Mouse (Mus musculus) regulatory T cell (primary cell): Measurements from ENCODE around the gene Sim2.

Experiments used
- in situ Hi-C: fragments of 300-600 bp; cut with MboI, MseI; formaldehyde crosslinking; loops from one replicate; pipeline ENCODE4 v1.15.1; 2025; ENCODE audit warnings: high pct_unique_total_duplicates

Sim2 gene

GRCm38 (mm10) chr16:94095109-94095822 is 10.5 kb downstream of the Sim2 start:
- in situ Hi-C loops: no loop called here

DNA sequence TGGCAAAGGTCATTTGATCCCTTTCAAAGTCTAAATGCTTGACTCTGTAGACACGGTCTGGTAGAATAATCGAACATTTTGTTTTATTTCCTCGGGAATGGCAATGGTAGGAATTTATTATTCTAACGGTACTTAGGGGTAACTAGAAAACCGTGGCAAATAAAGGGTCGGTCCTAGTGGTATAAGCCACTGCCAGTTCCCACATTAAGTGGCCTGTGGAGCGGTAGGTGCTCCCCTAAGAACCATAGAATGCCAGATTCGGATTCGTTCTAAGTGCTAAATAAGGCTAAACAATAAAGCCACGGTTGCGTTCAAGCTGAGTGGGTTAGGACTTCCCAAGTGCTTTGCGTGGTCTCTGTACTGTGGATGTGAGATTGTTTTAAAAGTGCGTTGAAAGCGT is 11.7 kb downstream of the Sim2 start:
- in situ Hi-C loops: no loop called here

- in situ Hi-C loops: no loop called here
These were observed 13.2 kb downstream of the Sim2 start for GRCm38 (mm10) chr16:94097724-94098455.

- in situ Hi-C loops: no loop called here
These were observed 28.4 kb downstream of the Sim2 start for GRCm38 (mm10) chr16:94113160-94113559.

DNA sequence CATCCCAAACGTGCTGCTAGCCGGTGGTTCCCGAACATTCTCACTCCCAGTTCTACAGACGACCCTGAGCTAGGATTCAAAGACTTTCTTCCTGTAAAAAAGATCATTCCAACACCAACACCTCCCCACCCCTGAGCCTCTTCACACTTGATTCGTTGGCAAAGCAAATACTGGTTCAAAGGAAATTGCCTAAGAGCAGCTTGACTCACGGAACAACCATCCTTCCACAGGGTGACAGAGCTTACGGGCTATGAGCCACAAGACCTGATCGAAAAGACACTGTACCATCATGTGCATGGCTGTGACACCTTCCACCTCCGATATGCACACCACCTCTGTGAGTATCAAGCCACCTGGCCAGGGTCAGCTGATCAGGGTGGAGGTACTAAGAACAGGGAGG is 30.0 kb downstream of the Sim2 start:
- in situ Hi-C loops: no loop called here

DNA sequence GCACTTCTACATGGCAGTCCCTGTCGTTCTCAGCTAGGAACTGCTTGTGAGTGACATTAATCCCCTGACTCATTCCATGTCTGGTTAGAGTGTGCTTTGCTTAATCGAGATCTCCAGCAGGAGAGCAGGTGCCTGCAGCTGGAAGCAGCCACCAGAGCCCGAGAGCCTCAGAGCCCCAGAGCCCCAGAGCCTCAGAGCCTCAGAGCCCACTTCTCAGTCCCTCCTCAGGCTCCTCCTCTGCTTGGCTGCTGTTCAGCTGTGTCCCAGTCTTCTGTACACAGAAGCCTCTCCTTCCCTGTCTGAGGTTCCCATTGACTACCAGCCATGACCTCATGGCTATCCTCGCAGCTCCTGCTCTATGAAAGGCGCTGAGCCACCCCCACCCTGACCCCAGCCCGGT is 32.6 kb downstream of the Sim2 start:
- in situ Hi-C loops: no loop called here

- in situ Hi-C loops: no loop called here
These were observed 33.7 kb downstream of the Sim2 start for GRCm38 (mm10) chr16:94118394-94118793.

- in situ Hi-C loops: no loop called here
These were observed 37.6 kb downstream of the Sim2 start for GRCm38 (mm10) chr16:94122347-94122746.

GRCm38 (mm10) chr16:94123247-94123646 is 38.5 kb downstream of the Sim2 start:
- in situ Hi-C loops: no loop called here

GRCm38 (mm10) chr16:94125172-94125981 is 40.6 kb downstream of the Sim2 start:
- in situ Hi-C loops: no loop called here

- in situ Hi-C loops: no loop called here
These were observed 41.5 kb downstream of the Sim2 start for GRCm38 (mm10) chr16:94126200-94126599.

GRCm38 (mm10) chr16:94128236-94128835 is 43.6 kb downstream of the Sim2 start:
- in situ Hi-C loops: no loop called here

- in situ Hi-C loops: no loop called here
These were observed 49.5 kb downstream of the Sim2 start for GRCm38 (mm10) chr16:94134218-94134617.

- in situ Hi-C loops: no loop called here
These were observed 56.0 kb downstream of the Sim2 start for GRCm38 (mm10) chr16:94140746-94141145.

DNA sequence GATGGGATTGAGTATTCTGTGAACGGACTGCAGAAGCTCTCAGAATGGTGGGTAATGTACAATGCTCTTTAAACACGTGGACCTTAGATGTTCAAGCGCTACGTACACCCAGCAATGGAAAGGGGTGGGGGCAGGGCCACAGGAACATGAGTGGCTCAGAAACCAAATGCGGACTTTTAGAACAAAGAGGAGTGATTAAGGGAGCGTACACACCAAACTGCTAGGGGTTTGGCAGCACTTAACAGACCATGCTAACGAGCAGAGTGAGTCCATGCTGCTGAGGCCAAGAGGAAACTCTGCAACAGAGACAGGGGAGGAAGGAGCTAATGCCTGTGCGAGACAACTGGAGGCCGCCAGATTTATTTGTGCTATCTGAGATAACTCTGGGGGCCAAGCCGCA is 58.6 kb downstream of the Sim2 start:
- in situ Hi-C loops: no loop called here

DNA sequence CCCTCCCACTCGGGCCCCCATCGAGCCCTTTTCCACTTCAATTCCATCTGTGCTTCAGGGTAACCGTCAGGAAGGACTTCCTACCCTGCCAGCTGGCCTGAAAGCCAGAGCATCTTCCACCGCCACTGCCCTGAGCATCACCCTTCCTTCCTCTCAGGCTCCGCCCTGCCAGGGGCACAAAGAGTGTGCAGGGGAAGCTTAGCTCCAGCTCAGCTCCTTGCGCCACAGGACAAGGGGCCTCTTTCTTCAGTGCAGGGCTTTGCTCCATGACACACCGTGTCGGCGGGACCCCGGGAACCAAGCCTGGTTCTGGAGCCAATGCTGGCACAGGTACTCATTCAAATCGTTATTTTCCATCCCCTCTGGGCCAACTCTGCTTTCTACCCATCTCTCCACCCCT is 63.4 kb downstream of the Sim2 start:
- in situ Hi-C loops: no loop called here

- in situ Hi-C loops: no loop called here
These were observed 65.7 kb downstream of the Sim2 start for GRCm38 (mm10) chr16:94150125-94151103.

- in situ Hi-C loops: no loop called here
These were observed 70.4 kb downstream of the Sim2 start for GRCm38 (mm10) chr16:94155041-94155653.

GRCm38 (mm10) chr16:94157819-94158218 is 73.1 kb downstream of the Sim2 start:
- in situ Hi-C loops: no loop called here

DNA sequence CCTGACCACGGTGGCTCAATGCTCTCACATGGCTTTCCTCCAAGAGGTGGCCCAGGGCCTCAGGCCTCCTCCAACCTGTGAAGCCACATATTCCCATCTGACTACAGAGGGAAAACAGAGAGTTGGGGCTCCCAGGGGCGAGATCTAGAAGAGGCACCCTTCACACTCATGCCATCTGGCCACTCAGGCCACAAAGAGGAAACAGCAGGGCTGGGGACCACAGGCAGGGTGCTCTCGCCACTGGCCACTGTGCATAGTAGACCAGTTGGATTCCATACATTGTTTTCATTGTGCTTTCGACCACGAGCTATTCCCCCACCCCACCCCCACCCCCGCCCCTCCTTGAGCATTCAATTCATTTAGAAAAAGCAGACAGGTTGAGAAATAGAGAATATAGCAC is 77.3 kb downstream of the Sim2 start:
- in situ Hi-C loops: no loop called here
